Mouse (Mus musculus) MEL (cell line): ENCODE measurements around the gene Usp29. TPM values are rescaled to one million over a fixed set of nuclear protein-coding genes. Genes with fewer than 3 reads are reported as not detected.

Source experiments
- DNase-seq: peaks from one replicate; pipeline ENCODE4 v3.0.0; 2011; ENCODE audit warnings: low read depth, low spot score
- H3K27ac ChIP-seq: 2 replicates; pipeline ENCODE4 v1.5.1; 2012; ENCODE audit warnings: low read depth, mild to moderate bottlenecking, control low read depth, low read length, moderate library complexity; ENCODE audit not compliant: control insufficient read depth
- H3K27me3 ChIP-seq, 2 experiments: fragments of 150-350 bp in 1 of 2; sonication (generic) in 1 of 2; 2 replicates each; pipeline ENCODE4 v1.6.1; 2012; ENCODE audit warnings: low read length in 2 of 2, mild to moderate bottlenecking in 2 of 2, improper control_type of control experiment in 1 of 2, moderate library complexity in 1 of 2; ENCODE audit not compliant: insufficient read depth in 2 of 2, control insufficient read depth in 1 of 2
- H3K36me3 ChIP-seq, 2 experiments: 2 replicates each; pipeline ENCODE4 v1.6.1; 2012 to 2014; ENCODE audit warnings: low read length in 2 of 2, improper control_type of control experiment in 1 of 2, inconsistent platforms in 1 of 2, mild to moderate bottlenecking in 1 of 2; ENCODE audit not compliant: insufficient read depth in 2 of 2, control insufficient read depth in 1 of 2
- H3K4me1 ChIP-seq, 2 experiments: fragments of 150-350 bp in 1 of 2; sonication (generic) in 1 of 2; 2 replicates each; pipeline ENCODE4 v1.6.1; 2012; ENCODE audit warnings: low read length in 2 of 2, improper control_type of control experiment in 1 of 2, mild to moderate bottlenecking in 1 of 2; ENCODE audit not compliant: insufficient read depth in 2 of 2, control insufficient read depth in 1 of 2
- H3K4me3 ChIP-seq, 2 experiments: fragments of 150-350 bp in 1 of 2; sonication (generic) in 1 of 2; 2 replicates each; pipeline ENCODE4 v1.5.1; 2012; ENCODE audit warnings: low read depth in 2 of 2, low read length in 2 of 2, mild to moderate bottlenecking in 2 of 2, moderate library complexity in 2 of 2, control low read depth in 1 of 2, improper control_type of control experiment in 1 of 2; ENCODE audit not compliant: control insufficient read depth in 1 of 2, insufficient read depth in 1 of 2
- H3K79me2 ChIP-seq: 2 replicates; pipeline ENCODE4 v1.6.1; 2012; ENCODE audit warnings: mild to moderate bottlenecking, low read length, moderate library complexity; ENCODE audit not compliant: control insufficient read depth, poor library complexity, insufficient read depth
- H3K9ac ChIP-seq: 2 replicates; pipeline ENCODE4 v1.6.1; 2012; ENCODE audit warnings: low read depth, mild to moderate bottlenecking, control low read depth, low read length, moderate library complexity; ENCODE audit not compliant: control insufficient read depth, poor library complexity, severe bottlenecking
- H3K9me3 ChIP-seq: fragments of 150-350 bp; sonication (generic); replicated peaks from 2 replicates; pipeline ENCODE4 v1.6.1; 2012; ENCODE audit warnings: mild to moderate bottlenecking, low read length, improper control_type of control experiment, moderate library complexity; ENCODE audit not compliant: insufficient read depth
- CHD1 ChIP-seq: IDR thresholded peaks from 2 replicates; pipeline ENCODE4 v1.6.1; 2012; ENCODE audit warnings: low read depth, mild to moderate bottlenecking, inconsistent platforms, low read length, improper control_type of control experiment
- E2F4 ChIP-seq: IDR thresholded peaks from 2 replicates; pipeline ENCODE4 v1.6.1; 2011; ENCODE audit warnings: low read depth, low read length, improper control_type of control experiment, borderline replicate concordance
- GABPA ChIP-seq: IDR thresholded peaks from 2 replicates; pipeline ENCODE4 v1.6.1; 2012; ENCODE audit warnings: low read depth, mild to moderate bottlenecking, inconsistent platforms, low read length, improper control_type of control experiment, moderate library complexity
- KAT2A ChIP-seq: conservative IDR thresholded peaks from 2 replicates; pipeline ENCODE4 v1.6.1; 2012; ENCODE audit warnings: low read depth, low read length, improper control_type of control experiment, inconsistent platforms
- MAX ChIP-seq: IDR thresholded peaks from 2 replicates; pipeline ENCODE4 v1.6.1; 2011; ENCODE audit warnings: low read length, improper control_type of control experiment
- MAZ ChIP-seq: IDR thresholded peaks from 2 replicates; pipeline ENCODE4 v1.6.1; 2012; ENCODE audit warnings: low read depth, mild to moderate bottlenecking, inconsistent platforms, low read length, improper control_type of control experiment
- MXI1 ChIP-seq: IDR thresholded peaks from 2 replicates; pipeline ENCODE4 v1.6.1; 2011; ENCODE audit warnings: mild to moderate bottlenecking, low read depth, low read length, improper control_type of control experiment
- MYB ChIP-seq: IDR thresholded peaks from 2 replicates; pipeline ENCODE4 v1.6.1; 2011; ENCODE audit warnings: mild to moderate bottlenecking, low read depth, low read length, improper control_type of control experiment
- MYC ChIP-seq: IDR thresholded peaks from 2 replicates; pipeline ENCODE4 v1.6.1; 2011; ENCODE audit warnings: low read depth, mild to moderate bottlenecking, low read length, improper control_type of control experiment, moderate library complexity
- NELFE ChIP-seq: IDR thresholded peaks from 2 replicates; pipeline ENCODE4 v1.6.1; 2011; ENCODE audit warnings: low read depth, low read length, improper control_type of control experiment
- POLR2AphosphoS2 ChIP-seq: IDR thresholded peaks from 2 replicates; pipeline ENCODE4 v1.6.1; 2011; ENCODE audit warnings: low read length, improper control_type of control experiment
- TAL1 ChIP-seq: IDR thresholded peaks from 2 replicates; pipeline ENCODE4 v1.6.1; 2012; ENCODE audit warnings: mild to moderate bottlenecking, inconsistent platforms, low read length, moderate library complexity, mixed read lengths
- USF1 ChIP-seq: IDR thresholded peaks from 2 replicates; pipeline ENCODE4 v1.6.1; 2014; ENCODE audit warnings: low read depth, mild to moderate bottlenecking, inconsistent platforms, low read length, improper control_type of control experiment, moderate library complexity
- ZC3H11A ChIP-seq: IDR thresholded peaks from 2 replicates; pipeline ENCODE4 v1.6.1; 2012; ENCODE audit warnings: low read depth, mild to moderate bottlenecking, inconsistent platforms, low read length, improper control_type of control experiment
- ZKSCAN1 ChIP-seq: IDR thresholded peaks from 2 replicates; pipeline ENCODE4 v1.6.1; 2012; ENCODE audit warnings: low read depth, mild to moderate bottlenecking, inconsistent platforms, low read length, improper control_type of control experiment, moderate library complexity
- polyA plus RNA-seq, 2 experiments: library from polyadenylated mRNA; stranded (reverse) in 1 of 2; unstranded in 1 of 2; fragments of >175 nt in 1 of 2; fragments of >200 nt in 1 of 2; gene quantifications; 2 replicates each; pipeline versions ENCODE4 v1.2.1 to v1.2.4; 2012; ENCODE audit warnings: low replicate concordance in 2 of 2, low read depth in 1 of 2; ENCODE audit not compliant: insufficient read length in 2 of 2, insufficient read depth in 1 of 2, missing spikeins in 1 of 2
- total RNA-seq: library from RNA; depleted of rRNA; stranded (reverse); fragments of 300-350 nt; gene quantifications from 2 replicates; pipeline ENCODE4 v1.2.3, GENCODE M21; 2012

Gene Usp29
- total and polyA plus RNA-seq, 3 experiments, result not detected

GRCm38 (mm10) chr7:6816706-6817376 lies 86.5 kb downstream of the Usp29 start:
- H3K27ac ChIP-seq, result no peak overlapping the region
- H3K79me2 ChIP-seq, result no peaks in the 10 kb centered on the region
- DNase-seq, result no peak
- H3K4me3 ChIP-seq, result no peak overlapping the region
- no peaks in the 10 kb centered on the region for H3K9me3 ChIP-seq
- TF ChIP-seq MAX (no peak), ZKSCAN1 (no peak), MXI1 (no peak), NELFE (no peak), KAT2A (no peak), MYB (no peak), TAL1 (no peak), E2F4 (no peak)
- H3K9ac ChIP-seq, result no peak overlapping the region
- no peaks in the 10 kb centered on the region; a peak in 1 of 4 replicates for H3K27me3 ChIP-seq
- no peaks in the 10 kb centered on the region for H3K36me3 ChIP-seq
- H3K4me1 ChIP-seq, result no peaks in the 10 kb centered on the region

GRCm38 (mm10) chr7:6820296-6820695 lies 89.9 kb downstream of the Usp29 start:
- no peaks in the 10 kb centered on the region for H3K4me1 ChIP-seq
- H3K27ac ChIP-seq, result no peak overlapping the region
- DNase-seq, result no peak
- no peak overlapping the region for H3K9ac ChIP-seq
- H3K27me3 ChIP-seq, result no peaks in the 10 kb centered on the region; a peak in 1 of 4 replicates
- H3K4me3 ChIP-seq, result no peak overlapping the region
- TF ChIP-seq ZC3H11A (no peak), E2F4 (no peak), MYC (no peak), CHD1 (no peak)
- H3K9me3 ChIP-seq, result no peaks in the 10 kb centered on the region
- no peaks in the 10 kb centered on the region for H3K36me3 ChIP-seq
- H3K79me2 ChIP-seq, result no peaks in the 10 kb centered on the region

DNA sequence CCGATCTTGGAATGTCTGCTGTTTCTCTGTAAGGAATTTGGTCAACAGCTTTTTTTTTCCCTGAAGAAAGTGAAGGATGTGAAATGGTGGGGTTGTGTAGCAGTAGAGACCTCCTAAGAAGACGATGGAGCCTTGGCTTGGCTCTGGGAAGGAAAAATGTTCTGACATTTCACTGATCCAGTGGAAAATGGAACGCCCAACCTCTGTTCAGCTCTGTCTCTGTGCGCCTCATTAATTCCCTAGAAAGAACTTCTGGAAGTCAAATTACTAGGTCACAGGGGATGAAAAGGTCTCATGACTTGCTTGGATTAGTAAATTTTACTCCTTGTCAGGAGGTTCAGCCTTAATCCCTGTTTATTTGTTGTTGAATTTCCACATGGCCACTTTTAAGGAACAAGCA lies 92.3 kb downstream of the Usp29 start:
- DNase-seq, result no peak
- no peaks in the 10 kb centered on the region for H3K36me3 ChIP-seq

More for the DNA sequence above, 92.3 kb downstream of the Usp29 start:
- no peaks in the 10 kb centered on the region for H3K9me3 ChIP-seq
- no peaks in the 10 kb centered on the region; a peak in 1 of 4 replicates for H3K27me3 ChIP-seq
- H3K27ac ChIP-seq, result no peak overlapping the region
- TF ChIP-seq POLR2AphosphoS2, result no peak
- TF ChIP-seq ZKSCAN1, result no peak
- no peak for TF ChIP-seq MXI1
- TF ChIP-seq MAZ, result no peak
- TF ChIP-seq E2F4, result no peak
- TF ChIP-seq GABPA, result no peak
- no peak for TF ChIP-seq USF1
- TF ChIP-seq MYB, result no peak
- H3K4me3 ChIP-seq, result no peak overlapping the region
- H3K9ac ChIP-seq, result no peak overlapping the region
- no peaks in the 10 kb centered on the region for H3K79me2 ChIP-seq
- H3K4me1 ChIP-seq, result no peaks in the 10 kb centered on the region
